Mouse (Mus musculus) testis, adult 2 months (tissue): ENCODE results near the gene Maml1. TPM values are rescaled to one million over a fixed set of nuclear protein-coding genes. Genes with fewer than 3 reads are reported as not detected.

Source experiments
- H3K27ac ChIP-seq: fragments of 200-500 bp; 2 replicates; pipeline ENCODE4 v1.5.1; 2012; ENCODE audit warnings: low read depth, low read length; ENCODE audit not compliant: control insufficient read depth, insufficient read depth
- H3K27me3 ChIP-seq: fragments of 200-500 bp; 2 replicates; pipeline ENCODE4 v1.6.1; 2012; ENCODE audit warnings: mild to moderate bottlenecking, low read length, moderate library complexity; ENCODE audit not compliant: control insufficient read depth, insufficient read depth
- H3K36me3 ChIP-seq: fragments of 200-500 bp; 2 replicates; pipeline ENCODE4 v1.6.1; 2012; ENCODE audit warnings: mild to moderate bottlenecking, low read length; ENCODE audit not compliant: control insufficient read depth, insufficient read depth
- H3K4me1 ChIP-seq: fragments of 200-500 bp; 2 replicates; pipeline ENCODE4 v1.6.1; 2012; ENCODE audit warnings: low read length; ENCODE audit not compliant: control insufficient read depth, insufficient read depth
- H3K4me3 ChIP-seq: fragments of 200-500 bp; 2 replicates; pipeline ENCODE4 v1.5.1; 2012; ENCODE audit warnings: low read depth, mild to moderate bottlenecking, low read length, moderate library complexity, mixed read lengths; ENCODE audit not compliant: control insufficient read depth
- CTCF ChIP-seq: fragments of 200-500 bp; IDR thresholded peaks from 2 replicates; pipeline ENCODE4 v1.5.1; 2012; ENCODE audit warnings: low read depth, mild to moderate bottlenecking, inconsistent platforms, low read length, moderate library complexity; ENCODE audit not compliant: control insufficient read depth, insufficient read depth, insufficient replicate concordance
- POLR2A ChIP-seq: fragments of 200-500 bp; IDR thresholded peaks from 2 replicates; pipeline ENCODE4 v1.6.1; 2012; ENCODE audit warnings: low read depth, mild to moderate bottlenecking, inconsistent platforms, low read length, moderate library complexity; ENCODE audit not compliant: control insufficient read depth
- polyA plus RNA-seq: library from polyadenylated mRNA; depleted of rRNA; stranded (reverse); fragments of >200 nt; gene quantifications from 2 replicates; pipeline ENCODE4 v1.2.3, GENCODE M21; 2012

The Maml1 gene
- polyA plus RNA-seq, 1 experiment = 4.2 TPM

GRCm38 (mm10) chr11:50238821-50239791 lies 53.0 kb downstream of the Maml1 start:
- Histone ChIP-seq H3K4me3 (no peak overlapping the region), H3K36me3 (no peaks in the 10 kb centered on the region), H3K27me3 (no peaks in the 10 kb centered on the region; the same call in 1 of the 2 replicates), H3K27ac (no peak overlapping the region), H3K4me1 (peaks cover 15% of the 10 kb centered on the region)
- TF ChIP-seq POLR2A (no peak), CTCF (no peak)

- H3K27ac ChIP-seq = no peak within 1 kb of the TSS
- no peaks in the 10 kb centered on the region for H3K36me3 ChIP-seq
- TF ChIP-seq CTCF (no peak), POLR2A (no peak)
- peak within 1 kb of the TSS; percentile 87 for H3K4me3 ChIP-seq
- H3K27me3 ChIP-seq = no peaks in the 10 kb centered on the region; the same call in 1 of the 2 replicates
- H3K4me1 ChIP-seq = peaks cover 16% of the 10 kb centered on the region
Measured at GRCm38 (mm10) chr11:50238324-50238723, 53.8 kb downstream of the Maml1 start, which contains the start of gene Ltc4s. Ltc4s (minus strand) TSS chr11:50238616.

DNA sequence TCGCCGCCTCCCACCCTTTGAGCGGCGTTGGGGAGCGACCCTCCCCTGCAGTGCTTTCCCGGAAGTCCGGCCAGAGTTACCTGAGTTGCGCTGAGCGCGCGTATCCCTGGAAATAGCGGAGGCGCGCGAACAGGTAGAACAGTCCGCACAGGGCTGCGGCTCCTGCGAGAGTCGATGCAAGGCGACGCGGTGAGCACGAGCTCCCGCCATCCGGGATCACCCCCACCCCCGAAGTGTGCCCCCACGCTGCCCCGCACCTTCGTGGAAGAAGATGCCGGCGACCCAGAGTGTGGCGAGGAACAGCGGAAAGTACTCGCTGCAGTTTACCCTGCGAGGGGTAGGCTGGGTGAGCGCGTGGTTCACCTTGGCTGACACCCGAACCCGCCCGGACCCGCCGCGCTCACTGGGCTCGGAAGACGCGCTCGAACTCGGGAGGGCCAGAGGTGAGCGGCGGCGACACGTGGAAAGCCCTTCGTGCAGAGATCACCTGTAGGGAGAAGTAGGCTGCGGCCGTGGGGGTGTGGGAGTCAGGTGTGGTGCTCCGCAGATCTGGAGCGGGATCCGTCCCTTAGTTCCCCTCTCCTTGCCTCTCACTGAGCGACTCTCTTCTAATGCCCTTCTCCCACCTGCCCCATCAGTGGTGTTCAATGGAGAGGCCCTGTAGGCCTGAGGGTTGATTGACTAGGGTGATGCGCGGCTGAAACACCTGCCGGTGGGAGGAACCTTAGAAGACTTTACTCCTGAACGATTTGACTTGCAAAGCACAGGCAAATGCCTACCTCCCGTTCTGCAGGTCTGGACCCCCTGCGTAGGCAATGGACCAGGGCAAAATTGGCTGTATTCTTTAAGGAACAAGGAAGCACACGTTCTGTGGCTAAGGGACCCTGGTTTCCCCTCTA lies 54.9 kb downstream of the Maml1 start:
- Histone ChIP-seq H3K4me1 (peaks cover 20% of the 10 kb centered on the region), H3K4me3 (peak overlapping the region; percentile 87), H3K27ac (no peak overlapping the region), H3K27me3 (no peaks in the 10 kb centered on the region; the same call in 1 of the 2 replicates), H3K36me3 (no peaks in the 10 kb centered on the region)
- TF ChIP-seq POLR2A (no peak), CTCF (no peak)

GRCm38 (mm10) chr11:50236540-50236936 lies 55.6 kb downstream of the Maml1 start:
- Histone ChIP-seq H3K27me3 (no peaks in the 10 kb centered on the region; the same call in 1 of the 2 replicates), H3K27ac (no peak overlapping the region), H3K4me3 (peak overlapping the region; percentile 87), H3K4me1 (peaks cover 23% of the 10 kb centered on the region), H3K36me3 (no peaks in the 10 kb centered on the region)
- TF ChIP-seq POLR2A (no peak), CTCF (no peak; the same call in 1 of the 2 replicates)

GRCm38 (mm10) chr11:50234606-50235005 lies 57.5 kb downstream of the Maml1 start:
- Histone ChIP-seq H3K27me3 (no peaks in the 10 kb centered on the region; the same call in 1 of the 2 replicates), H3K4me1 (peaks cover 33% of the 10 kb centered on the region), H3K27ac (no peak overlapping the region), H3K4me3 (no peak overlapping the region; the same call in 1 of the 2 replicates), H3K36me3 (no peaks in the 10 kb centered on the region)
- TF ChIP-seq POLR2A (no peak), CTCF (no peak)

DNA sequence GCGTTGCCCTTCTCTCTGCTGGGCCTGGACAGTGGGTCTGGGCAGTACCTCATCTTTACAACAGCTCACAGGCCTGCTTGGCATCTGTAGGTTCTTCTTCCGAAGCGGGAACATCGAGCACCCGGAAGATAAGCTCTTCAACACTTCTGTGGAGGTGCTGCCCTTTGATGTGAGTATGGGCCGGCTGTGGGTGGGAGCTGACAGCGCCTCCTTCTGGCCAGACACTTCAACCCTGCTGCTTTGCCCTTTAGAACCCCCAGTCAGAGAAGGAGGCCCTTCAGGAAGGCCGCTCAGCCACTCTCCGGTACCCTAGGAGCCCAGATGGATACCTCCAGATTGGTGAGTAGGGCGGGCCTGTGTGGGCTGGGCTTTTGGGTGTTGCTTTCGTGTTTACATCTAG lies 58.1 kb downstream of the Maml1 start:
- Histone ChIP-seq H3K27ac (no peak overlapping the region), H3K4me1 (peaks cover 33% of the 10 kb centered on the region), H3K4me3 (peak overlapping the region; percentile 72), H3K36me3 (no peaks in the 10 kb centered on the region), H3K27me3 (no peaks in the 10 kb centered on the region; the same call in 1 of the 2 replicates)
- no peak for TF ChIP-seq POLR2A
- peak; percentile 50; the same call in 1 of the 2 replicates for TF ChIP-seq CTCF

- no peaks in the 10 kb centered on the region; the same call in 1 of the 2 replicates for H3K27me3 ChIP-seq
- no peak overlapping the region for H3K27ac ChIP-seq
- H3K4me3 ChIP-seq = no peak overlapping the region
- no peaks in the 10 kb centered on the region for H3K36me3 ChIP-seq
- TF ChIP-seq POLR2A = no peak
- peaks cover 33% of the 10 kb centered on the region for H3K4me1 ChIP-seq
Measured at GRCm38 (mm10) chr11:50233022-50233421, 59.1 kb downstream of the Maml1 start.
